Mouse (Mus musculus) neural tube, embryonic 14.5 days (tissue): Measurements from ENCODE around the gene Dhx32. TPM values are rescaled to one million over a fixed set of nuclear protein-coding genes. Genes with fewer than 3 reads are reported as not detected.

Experiments used
- ATAC-seq: fragments of 200-750 bp; cut with Nextera tagmentation; 2 replicates; pipeline ENCODE4 v1.8.0; 2017; ENCODE audit warnings: low read depth, mild to moderate bottlenecking, moderate TSS enrichment, moderate library complexity
- H3K27ac ChIP-seq: fragments of 300-500 bp; sonication (generic); 2 replicates; pipeline ENCODE4 v1.5.1; 2014; ENCODE audit warnings: low read depth, mild to moderate bottlenecking, control low read depth, low read length, moderate library complexity, mixed read lengths
- H3K27me3 ChIP-seq: fragments of 300-500 bp; sonication (generic); 2 replicates; pipeline ENCODE4 v1.6.1; 2014; ENCODE audit warnings: low read length; ENCODE audit not compliant: control insufficient read depth, insufficient read depth
- H3K36me3 ChIP-seq: fragments of 300-500 bp; sonication (generic); 2 replicates; pipeline ENCODE4 v1.6.1; 2014; ENCODE audit warnings: low read length, mixed read lengths; ENCODE audit not compliant: control insufficient read depth, insufficient read depth
- H3K4me1 ChIP-seq: fragments of 300-500 bp; sonication (generic); 2 replicates; pipeline ENCODE4 v1.6.1; 2014; ENCODE audit warnings: low read length; ENCODE audit not compliant: control insufficient read depth, insufficient read depth
- H3K4me2 ChIP-seq: fragments of 300-500 bp; sonication (generic); 2 replicates; pipeline ENCODE4 v1.6.1; 2014; ENCODE audit warnings: mild to moderate bottlenecking, low read depth, low read length, control low read depth
- H3K4me3 ChIP-seq: fragments of 300-500 bp; sonication (generic); 2 replicates; pipeline ENCODE4 v1.5.1; 2014; ENCODE audit warnings: low read depth, low read length, control low read depth, mixed read lengths
- H3K9ac ChIP-seq: fragments of 300-500 bp; sonication (generic); replicated peaks from 2 replicates; pipeline ENCODE4 v1.6.1; 2014; ENCODE audit warnings: low read depth, mild to moderate bottlenecking, control low read depth, low read length, mixed read lengths
- H3K9me3 ChIP-seq: fragments of 300-500 bp; sonication (generic); 2 replicates; pipeline ENCODE4 v1.6.1; 2016; ENCODE audit warnings: low read length; ENCODE audit not compliant: control insufficient read depth
- WGBS: fragments of 180-500 bp; shearing (Covaris S2); extraction: QIAGEN DNeasy Blood & Tissue Kit; methylation state at CpG from one replicate; pipeline ENCODE4 v1.1.7; 2014; 5-methylcytosine and 5-hydroxymethylcytosine counted together
- polyA plus RNA-seq: library from polyadenylated mRNA; unstranded; fragments of >200 nt; fragmentation: Nextera tagmentation; extraction: Ambion mirVana; gene quantifications from 2 replicates; pipeline ENCODE4 v1.2.1, GENCODE M21; 2014

Dhx32 gene
- polyA plus RNA-seq, 1 experiment from 2014 or later = 35.0 TPM

DNA sequence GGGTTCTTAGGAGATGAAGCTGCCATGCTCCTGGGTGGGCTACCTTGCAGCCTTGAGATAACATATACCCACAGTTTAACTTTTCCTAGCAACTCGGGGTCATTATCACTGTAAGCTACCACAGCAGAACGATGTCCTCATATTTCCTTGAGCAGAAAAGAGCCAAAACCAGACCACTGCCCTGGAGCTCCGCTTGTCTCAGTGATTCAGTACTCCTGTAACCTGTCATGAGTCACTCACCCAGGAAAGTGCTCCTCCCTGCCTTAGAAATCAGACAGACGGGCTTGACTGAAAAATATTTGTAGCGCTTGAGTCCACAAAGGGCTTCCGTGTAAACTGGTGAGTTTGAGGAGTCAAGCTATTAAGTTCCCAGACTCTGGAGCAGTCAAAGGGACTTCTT, 19.8 kb downstream of the Dhx32 start:
- WGBS = 87% methylated on average over 6 of the region's 6 CpGs
- no peaks in the 10 kb centered on the region for H3K36me3 ChIP-seq
- no peaks in the 10 kb centered on the region; the same call in 1 of the 2 replicates for H3K4me1 ChIP-seq
- H3K9me3 ChIP-seq = no peaks in the 10 kb centered on the region
- ATAC-seq = no peak
- no peak overlapping the region for H3K9ac ChIP-seq
- no peak overlapping the region for H3K4me2 ChIP-seq
- no peaks in the 10 kb centered on the region for H3K27me3 ChIP-seq
- H3K4me3 ChIP-seq = no peak overlapping the region
- no peak overlapping the region for H3K27ac ChIP-seq

DNA sequence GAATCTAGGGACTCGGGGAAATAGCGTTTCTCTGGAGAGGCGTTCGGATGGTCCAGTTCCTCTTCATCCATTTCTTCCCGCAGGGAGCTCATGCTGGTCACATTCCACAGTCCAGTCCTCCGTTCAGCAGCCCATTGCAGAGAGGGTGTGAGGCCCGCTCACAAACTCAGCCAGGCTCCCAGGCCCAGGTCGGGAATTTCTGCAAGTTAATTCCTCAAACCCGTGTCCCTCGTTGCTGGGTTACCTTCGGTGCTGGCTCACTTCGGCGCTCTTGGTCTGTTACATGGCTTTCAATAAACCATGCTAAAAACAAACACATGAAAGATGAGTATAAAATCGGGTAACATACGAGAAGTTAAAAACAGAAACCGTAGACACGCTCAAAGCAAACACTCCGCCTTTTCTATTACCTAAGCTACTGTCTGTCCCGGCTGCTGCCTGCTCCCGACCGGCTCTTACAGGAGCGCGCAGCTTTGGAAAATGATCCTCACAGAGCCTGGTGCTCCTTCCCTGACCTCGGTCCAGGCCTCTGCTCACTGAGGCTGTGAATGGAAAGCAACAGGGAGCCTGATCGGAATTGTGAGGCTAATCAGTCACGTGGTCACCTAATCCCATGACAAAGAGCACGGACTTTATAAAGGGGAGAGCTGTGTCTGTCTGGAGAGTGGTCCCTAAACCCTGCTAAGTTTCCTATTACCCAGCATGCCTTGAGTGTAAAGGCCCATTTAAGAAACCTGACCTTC, 22.7 kb downstream of the Dhx32 start:
- Histone ChIP-seq H3K36me3 (no peaks in the 10 kb centered on the region), H3K4me3 (peak overlapping the region; percentile 1; the same call in 1 of the 2 replicates), H3K4me1 (no peaks in the 10 kb centered on the region; the same call in 1 of the 2 replicates), H3K9me3 (no peaks in the 10 kb centered on the region), H3K27ac (peak overlapping the region; percentile 41; the same call in 1 of the 2 replicates), H3K9ac (no peak overlapping the region; the same call in 1 of the 2 replicates), H3K27me3 (no peaks in the 10 kb centered on the region), H3K4me2 (peak overlapping the region; percentile 21)
- WGBS = 4% methylated on average over 27 of the region's 27 CpGs
- peak; percentile 81 for ATAC-seq

DNA sequence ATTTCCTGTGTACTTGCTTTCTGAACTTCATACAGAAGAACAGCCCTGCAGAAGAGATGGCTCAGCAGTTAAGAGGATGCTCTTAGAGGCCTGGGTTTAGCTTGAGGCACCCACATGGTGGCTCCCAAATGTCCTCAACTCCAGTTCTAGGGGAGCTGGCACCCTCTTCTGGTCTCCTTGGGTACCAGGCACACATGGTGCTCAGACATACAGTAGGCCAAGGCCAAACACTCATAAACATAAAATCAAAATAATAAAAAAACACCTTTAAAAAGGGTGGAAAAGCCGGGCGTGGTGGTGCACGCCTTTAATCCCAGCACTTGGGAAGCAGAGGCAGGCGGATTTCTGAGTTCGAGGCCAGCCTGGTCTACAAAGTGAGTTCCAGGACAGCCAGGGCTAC, 23.8 kb downstream of the Dhx32 start:
- Histone ChIP-seq H3K9ac (no peak overlapping the region), H3K27me3 (no peaks in the 10 kb centered on the region), H3K36me3 (no peaks in the 10 kb centered on the region), H3K4me3 (no peak overlapping the region), H3K9me3 (no peaks in the 10 kb centered on the region), H3K4me1 (no peaks in the 10 kb centered on the region; the same call in 1 of the 2 replicates), H3K4me2 (no peak overlapping the region), H3K27ac (no peak overlapping the region)
- no peak for ATAC-seq
- WGBS = 92% methylated on average over 5 of the region's 5 CpGs

GRCm38 (mm10) chr7:133757961-133758455, 24.5 kb downstream of the Dhx32 start:
- Histone ChIP-seq H3K36me3 (no peaks in the 10 kb centered on the region), H3K27me3 (no peaks in the 10 kb centered on the region), H3K4me2 (no peak overlapping the region), H3K9me3 (no peaks in the 10 kb centered on the region), H3K27ac (no peak overlapping the region), H3K4me3 (no peak overlapping the region), H3K4me1 (no peaks in the 10 kb centered on the region; the same call in 1 of the 2 replicates), H3K9ac (no peak overlapping the region)
- no peak for ATAC-seq
- 35% methylated on average over 5 of the region's 5 CpGs for WGBS

DNA sequence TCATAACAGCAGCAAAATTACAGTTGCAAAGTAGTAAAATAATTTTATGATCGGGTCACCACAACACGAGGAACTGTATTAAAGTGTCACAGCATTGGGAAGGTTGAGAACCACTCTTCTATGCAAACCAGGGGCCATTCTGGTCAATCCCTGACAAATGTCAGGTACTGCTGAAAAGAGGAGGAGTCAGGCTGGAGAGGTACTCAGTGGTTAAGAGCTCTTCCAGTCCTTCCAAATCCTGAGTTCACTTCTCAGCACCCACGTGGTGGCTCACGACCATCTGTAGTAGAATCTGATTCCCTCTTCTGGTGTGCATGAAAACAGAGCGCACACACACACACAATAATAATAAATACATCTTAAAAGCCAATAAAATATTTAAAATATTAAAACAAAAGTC, 31.4 kb downstream of the Dhx32 start:
- Histone ChIP-seq H3K27me3 (no peaks in the 10 kb centered on the region), H3K27ac (no peak overlapping the region), H3K4me2 (no peak overlapping the region), H3K36me3 (no peaks in the 10 kb centered on the region), H3K9me3 (no peaks in the 10 kb centered on the region), H3K9ac (no peak overlapping the region), H3K4me1 (no peaks in the 10 kb centered on the region), H3K4me3 (no peak overlapping the region)
- no peak for ATAC-seq
- 84% methylated on average over 5 of the region's 5 CpGs for WGBS

DNA sequence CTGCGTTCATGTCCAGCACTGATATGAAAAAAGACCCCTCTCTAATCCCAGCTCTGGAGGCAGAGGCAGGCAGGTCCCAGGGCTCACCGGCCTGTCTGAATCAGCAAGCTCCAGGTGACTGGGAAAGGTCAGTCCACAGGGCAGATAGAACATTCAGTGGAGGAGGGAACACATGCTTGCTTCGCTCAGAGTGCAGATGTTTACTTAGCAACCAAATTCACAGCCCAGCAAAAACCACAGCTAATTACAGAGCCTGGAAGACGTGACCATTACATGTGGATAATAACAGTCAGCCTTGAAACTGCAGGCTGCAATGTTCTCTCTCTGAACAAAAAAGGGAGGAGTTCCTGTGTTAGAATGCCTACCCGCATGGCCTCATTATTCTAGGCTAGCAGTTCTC, 31.9 kb downstream of the Dhx32 start:
- Histone ChIP-seq H3K36me3 (no peaks in the 10 kb centered on the region), H3K27ac (no peak overlapping the region), H3K4me3 (no peak overlapping the region), H3K4me2 (no peak overlapping the region), H3K27me3 (no peaks in the 10 kb centered on the region), H3K9me3 (no peaks in the 10 kb centered on the region), H3K9ac (no peak overlapping the region), H3K4me1 (no peaks in the 10 kb centered on the region)
- ATAC-seq = no peak
- 68% methylated on average over 5 of the region's 5 CpGs for WGBS

GRCm38 (mm10) chr7:133748753-133749152, 33.8 kb downstream of the Dhx32 start:
- no peak overlapping the region for H3K4me3 ChIP-seq
- H3K4me1 ChIP-seq = no peaks in the 10 kb centered on the region
- H3K9me3 ChIP-seq = no peaks in the 10 kb centered on the region
- H3K36me3 ChIP-seq = no peaks in the 10 kb centered on the region
- no peak overlapping the region for H3K4me2 ChIP-seq
- H3K27ac ChIP-seq = no peak overlapping the region
- no peaks in the 10 kb centered on the region for H3K27me3 ChIP-seq
- no peak for ATAC-seq
- no peak overlapping the region for H3K9ac ChIP-seq
- WGBS = 85% methylated on average over 14 of the region's 14 CpGs

DNA sequence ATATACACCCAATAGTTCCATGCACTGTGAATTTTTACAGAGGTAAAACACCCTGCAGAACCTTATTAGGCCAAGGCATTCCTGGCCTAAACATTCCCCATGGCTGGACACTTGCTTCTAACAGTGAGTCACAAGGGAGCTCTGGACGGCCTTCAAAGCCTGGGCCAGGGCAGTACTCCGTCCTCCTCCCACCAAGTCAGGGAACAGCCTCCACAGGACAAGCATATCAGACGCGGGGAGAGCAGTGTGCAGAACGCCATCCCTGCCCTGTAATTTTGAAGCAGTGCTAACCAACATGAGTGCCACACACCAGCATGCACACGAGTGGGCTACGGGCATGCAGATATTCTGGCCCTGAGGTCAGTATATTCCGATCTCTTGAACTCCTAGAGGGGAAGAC, 35.2 kb downstream of the Dhx32 start:
- H3K4me3 ChIP-seq = no peak overlapping the region
- no peak for ATAC-seq
- no peaks in the 10 kb centered on the region for H3K4me1 ChIP-seq
- H3K27ac ChIP-seq = no peak overlapping the region
- no peak overlapping the region for H3K9ac ChIP-seq
- H3K9me3 ChIP-seq = no peaks in the 10 kb centered on the region
- H3K27me3 ChIP-seq = no peaks in the 10 kb centered on the region
- peaks cover 2% of the 10 kb centered on the region; the same call in 1 of the 2 replicates for H3K36me3 ChIP-seq
- H3K4me2 ChIP-seq = no peak overlapping the region
- WGBS = 86% methylated on average over 8 of the region's 8 CpGs

DNA sequence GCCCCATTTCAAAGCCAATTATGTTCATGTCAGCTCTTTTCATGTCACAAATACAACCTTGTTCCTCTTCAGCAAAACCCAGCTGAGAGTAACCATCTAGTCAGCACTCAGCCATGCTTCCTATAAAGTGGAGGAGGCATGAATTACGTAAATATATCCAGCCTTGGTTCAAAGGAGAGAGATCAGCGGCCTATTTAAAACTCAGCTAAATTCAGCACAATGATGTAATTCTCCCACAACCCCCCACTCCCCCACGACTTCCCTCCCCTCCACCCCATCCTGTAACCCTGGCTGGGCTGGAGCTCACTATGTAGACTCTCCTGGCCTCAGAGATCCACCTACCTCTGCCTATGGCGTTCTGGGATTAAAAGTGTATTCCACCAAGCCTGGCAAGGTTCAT, 37.8 kb downstream of the Dhx32 start:
- WGBS = 62% methylated on average over 4 of the region's 4 CpGs
- Histone ChIP-seq H3K27me3 (no peaks in the 10 kb centered on the region), H3K4me2 (no peak overlapping the region), H3K4me3 (no peak overlapping the region), H3K27ac (no peak overlapping the region), H3K4me1 (no peaks in the 10 kb centered on the region), H3K9me3 (no peaks in the 10 kb centered on the region), H3K9ac (no peak overlapping the region), H3K36me3 (peaks cover 9% of the 10 kb centered on the region; the same call in 1 of the 2 replicates)
- no peak for ATAC-seq
